Mouse (Mus musculus) MEL-GATA-1-ER (cell line): ENCODE measurements around the gene Gm12258.
A peak's percentile ranks its signal among the peaks of the same experiment; 100 is the strongest.

Experiments
- DNase-seq: peaks from one replicate; pipeline ENCODE4 v3.0.0-alpha.2; 2012; ENCODE audit warnings: low read depth; ENCODE audit errors: extremely low read depth

The Gm12258 gene

GRCm38 (mm10) chr11:58901080-58901479, 54.1 kb downstream of the Gm12258 start:
- no peak for DNase-seq

GRCm38 (mm10) chr11:58903511-58904409, 56.8 kb downstream of the Gm12258 start, which contains the start of gene Zfp39:
Zfp39 (minus strand) TSS chr11:58904225.
- DNase-seq = peak; percentile 75

DNA sequence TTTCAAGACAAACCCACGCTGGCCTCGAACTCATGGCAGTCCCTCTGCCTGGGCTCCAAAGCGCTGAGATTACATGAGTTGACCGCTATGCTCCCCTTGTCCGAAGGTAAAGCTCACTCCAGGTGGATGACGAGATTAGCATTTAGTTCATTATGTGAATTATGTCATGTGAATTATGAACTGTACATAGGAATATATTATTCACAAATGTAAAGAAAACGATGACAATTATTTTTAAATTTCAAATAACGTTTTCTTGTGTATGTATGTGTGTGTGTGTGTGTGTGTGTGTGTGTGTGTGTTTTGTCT, 57.4 kb downstream of the Gm12258 start:
- DNase-seq = no peak

DNA sequence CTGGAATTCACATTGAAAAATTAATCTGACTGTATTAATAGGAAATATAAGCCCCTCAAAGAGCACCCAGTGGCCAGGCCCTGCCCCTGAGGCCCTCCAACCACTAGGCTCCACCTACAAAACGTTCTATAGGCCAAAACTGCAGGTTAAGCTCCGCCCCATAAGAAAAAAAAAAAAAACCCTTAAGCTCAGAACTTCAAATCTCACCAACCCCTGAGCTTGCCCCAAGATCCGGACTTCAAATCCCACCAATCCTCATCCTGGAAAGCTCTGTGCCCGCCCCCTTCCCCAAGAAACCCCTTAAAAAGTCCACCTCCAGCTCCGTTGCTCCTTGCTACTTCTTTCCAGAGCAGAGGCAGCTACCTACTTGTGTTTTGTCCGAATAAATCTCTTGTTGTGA, 57.9 kb downstream of the Gm12258 start:
- peak; percentile 81 for DNase-seq
